Mouse (Mus musculus) adrenal gland, adult 8-10 months (tissue): ENCODE data around the gene Degs1. TPM values are rescaled to one million over a fixed set of nuclear protein-coding genes. Genes with fewer than 3 reads are reported as not detected.

ENCODE experiments used
- total RNA-seq, 4 experiments: library from RNA; stranded (reverse); gene quantifications; 2 replicates each; pipeline ENCODE4 v1.2.4; 2022

Degs1 gene
- total RNA-seq, 4 experiments from 2014 or later, result 84.3 to 108 (median 91.7) TPM

Other genes starting within 250 kb of the Degs1 start
- gene Srp9, start 158.1 kb downstream of the Degs1 start, total RNA-seq, result 10 to 100 TPM; 53.2 to 85.2 (median 69.2) TPM
- not detected for gene Vmn1r1, start 118.3 kb downstream of the Degs1 start, total RNA-seq
- gene Fbxo28, start 58.8 kb upstream of the Degs1 start, total RNA-seq, result 10 to 100 TPM; 36.2 to 46.8 (median 38.1) TPM
- 10 to 100 TPM; 21.5 to 30.6 (median 24.0) TPM for gene Trp53bp2, start 126.4 kb upstream of the Degs1 start, total RNA-seq
- 10 to 100 TPM; 53.3 to 96.0 (median 73.4) TPM for gene Capn2, start 234.8 kb upstream of the Degs1 start, total RNA-seq